Mouse (Mus musculus): ENCODE results near the gene Usp47. TPM values are rescaled to one million over a fixed set of nuclear protein-coding genes. Genes with fewer than 3 reads are reported as not detected.
A peak's percentile ranks its signal among the peaks of the same experiment; 100 is the strongest.

The Usp47 gene
- polyA plus RNA-seq, 1 experiment, result 24.7 TPM

DNA sequence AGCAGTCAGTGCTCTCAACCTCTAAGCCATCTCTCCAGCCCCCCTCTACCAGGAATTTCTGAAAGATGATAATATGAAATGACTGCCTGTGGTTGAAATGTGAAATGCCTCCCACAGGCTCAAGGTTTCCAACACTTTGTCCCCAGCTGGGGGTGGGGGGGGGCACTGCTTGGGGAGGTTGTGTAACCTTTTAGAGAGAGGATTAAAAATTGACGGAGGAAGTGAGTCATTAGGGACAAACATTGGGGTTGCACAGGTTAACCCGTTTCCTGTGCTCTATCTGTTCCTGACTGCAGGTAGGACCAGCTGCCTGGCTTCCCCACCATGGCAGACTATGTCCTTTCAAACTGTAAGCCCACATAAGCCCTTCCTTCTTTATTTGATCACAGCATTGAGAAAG lies 12.8 kb upstream of the Usp47 start:
- no peak overlapping the region for H3K4me3 ChIP-seq (ENCODE audit: insufficient read depth, poor library complexity, severe bottlenecking)
- TF ChIP-seq CTCF (IDR thresholded peaks at IDR 0.05; ENCODE audit: control insufficient read depth, insufficient read depth, insufficient read length) (no peak), CEBPB (IDR thresholded peaks at IDR 0.05; ENCODE audit: low read depth) (peak; percentile 52)
- no peaks in the 10 kb centered on the region for H3K79me2 ChIP-seq (ENCODE audit: control insufficient read depth, insufficient read depth)
- no peaks in the 10 kb centered on the region for H3K27me3 ChIP-seq (ENCODE audit: control insufficient read depth, insufficient read depth, insufficient read length)
- no peak overlapping the region for H3ac ChIP-seq (ENCODE audit: control insufficient read depth, insufficient read length, low read depth)
- no peaks in the 10 kb centered on the region for H3K36me3 ChIP-seq (ENCODE audit: control insufficient read depth, insufficient read depth)
- H3K79me3 ChIP-seq (ENCODE audit: low read depth), result no peaks in the 10 kb centered on the region

DNA sequence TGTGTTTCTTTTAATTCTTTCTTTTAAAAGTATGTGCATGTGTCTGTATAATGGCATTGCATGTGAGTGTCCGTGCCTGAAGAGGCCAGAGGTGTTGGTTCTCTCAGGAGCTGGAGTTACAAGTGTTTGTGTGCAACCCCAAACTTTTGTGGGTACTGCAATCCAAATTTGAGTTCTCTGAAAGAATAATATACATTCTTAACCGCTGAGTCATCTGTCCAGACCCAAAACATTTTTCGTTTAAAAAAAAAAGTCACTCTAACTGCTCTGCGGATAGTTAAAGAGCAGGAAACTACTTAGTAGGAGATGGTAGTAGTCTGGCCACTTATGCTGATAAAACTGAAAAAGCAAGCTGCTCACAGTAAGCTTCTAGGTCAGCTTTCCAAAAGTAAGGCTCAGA lies 12.3 kb upstream of the Usp47 start:
- Histone ChIP-seq H3K79me2 (ENCODE audit: control insufficient read depth, insufficient read depth) (no peaks in the 10 kb centered on the region), H3K4me3 (ENCODE audit: insufficient read depth, poor library complexity, severe bottlenecking) (no peak overlapping the region), H3K36me3 (ENCODE audit: control insufficient read depth, insufficient read depth) (no peaks in the 10 kb centered on the region), H3K79me3 (ENCODE audit: low read depth) (no peaks in the 10 kb centered on the region), H3ac (ENCODE audit: control insufficient read depth, insufficient read length, low read depth) (no peak overlapping the region), H3K27me3 (ENCODE audit: control insufficient read depth, insufficient read depth, insufficient read length) (no peaks in the 10 kb centered on the region)
- TF ChIP-seq MYOD1 (IDR thresholded peaks at IDR 0.05; ENCODE audit: control insufficient read depth, insufficient read length, low read depth), result no peak
- no peak for TF ChIP-seq CTCF (IDR thresholded peaks at IDR 0.05; ENCODE audit: control insufficient read depth, insufficient read depth, insufficient read length)
- TF ChIP-seq FOSL1 (IDR thresholded peaks at IDR 0.05; ENCODE audit: insufficient read depth, low read length, poor library complexity, severe bottlenecking), result no peak
- no peak for TF ChIP-seq USF1 (IDR thresholded peaks at IDR 0.05; ENCODE audit: low read depth)
- TF ChIP-seq CEBPB (IDR thresholded peaks at IDR 0.05; ENCODE audit: low read depth), result no peak
- no peak for TF ChIP-seq MAX (IDR thresholded peaks at IDR 0.05)
- no peak for TF ChIP-seq MYOG (IDR thresholded peaks at IDR 0.05; ENCODE audit: control insufficient read depth, extremely low read depth, insufficient read length)

GRCm38 (mm10) chr7:112012102-112012501 lies 11.2 kb upstream of the Usp47 start:
- Histone ChIP-seq H3K79me2 (ENCODE audit: control insufficient read depth, insufficient read depth) (no peaks in the 10 kb centered on the region), H3K4me3 (ENCODE audit: insufficient read depth, poor library complexity, severe bottlenecking) (no peak overlapping the region), H3K79me3 (ENCODE audit: low read depth) (no peaks in the 10 kb centered on the region), H3ac (ENCODE audit: control insufficient read depth, insufficient read length, low read depth) (no peak overlapping the region), H3K27me3 (ENCODE audit: control insufficient read depth, insufficient read depth, insufficient read length) (no peaks in the 10 kb centered on the region), H3K36me3 (ENCODE audit: control insufficient read depth, insufficient read depth) (no peaks in the 10 kb centered on the region)
- no peak for TF ChIP-seq USF1 (IDR thresholded peaks at IDR 0.05; ENCODE audit: low read depth)
- no peak for TF ChIP-seq CEBPB (IDR thresholded peaks at IDR 0.05; ENCODE audit: low read depth)
- no peak for TF ChIP-seq MYOD1 (IDR thresholded peaks at IDR 0.05; ENCODE audit: control insufficient read depth, insufficient read length, low read depth)
- TF ChIP-seq MAX (IDR thresholded peaks at IDR 0.05), result no peak
- no peak for TF ChIP-seq CTCF (IDR thresholded peaks at IDR 0.05; ENCODE audit: control insufficient read depth, insufficient read depth, insufficient read length)
- TF ChIP-seq MYOG (IDR thresholded peaks at IDR 0.05; ENCODE audit: control insufficient read depth, extremely low read depth, insufficient read length), result no peak
- TF ChIP-seq FOSL1 (IDR thresholded peaks at IDR 0.05; ENCODE audit: insufficient read depth, low read length, poor library complexity, severe bottlenecking), result no peak

DNA sequence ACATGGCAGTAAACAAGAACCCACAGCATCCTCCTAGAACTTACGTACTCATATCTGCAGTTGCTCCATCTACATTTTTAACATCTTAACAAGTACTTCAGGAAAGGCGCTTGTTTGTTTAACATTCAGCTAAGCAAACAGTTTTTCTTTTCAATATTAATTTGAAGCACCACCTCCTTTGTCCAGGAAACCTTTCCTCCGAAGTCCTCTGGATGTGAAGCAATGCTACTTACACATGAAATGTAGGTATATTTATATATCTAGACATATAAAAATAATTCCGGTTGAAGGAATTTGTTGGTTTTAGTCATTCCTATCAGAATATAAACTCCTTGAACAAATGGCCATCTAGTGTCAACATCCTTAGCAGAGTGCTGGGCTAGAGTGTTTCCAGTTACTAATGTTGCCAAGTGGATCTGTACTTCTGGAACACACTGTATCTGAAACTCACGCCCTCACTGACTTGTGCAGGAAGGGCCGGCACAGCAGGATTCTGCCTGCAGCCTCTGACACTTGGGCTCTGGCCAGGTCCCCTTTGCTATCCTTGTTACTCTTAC lies 10.6 kb upstream of the Usp47 start:
- no peak for TF ChIP-seq MYOG (IDR thresholded peaks at IDR 0.05; ENCODE audit: control insufficient read depth, extremely low read depth, insufficient read length)
- no peak for TF ChIP-seq MAX (IDR thresholded peaks at IDR 0.05)
- TF ChIP-seq USF1 (IDR thresholded peaks at IDR 0.05; ENCODE audit: low read depth), result no peak
- TF ChIP-seq CTCF (IDR thresholded peaks at IDR 0.05; ENCODE audit: control insufficient read depth, insufficient read depth, insufficient read length), result no peak
- no peak for TF ChIP-seq CEBPB (IDR thresholded peaks at IDR 0.05; ENCODE audit: low read depth)
- TF ChIP-seq FOSL1 (IDR thresholded peaks at IDR 0.05; ENCODE audit: insufficient read depth, low read length, poor library complexity, severe bottlenecking), result no peak
- H3K27me3 ChIP-seq (ENCODE audit: control insufficient read depth, insufficient read depth, insufficient read length), result no peaks in the 10 kb centered on the region
- no peaks in the 10 kb centered on the region for H3K79me2 ChIP-seq (ENCODE audit: control insufficient read depth, insufficient read depth)
- H3K4me3 ChIP-seq (ENCODE audit: insufficient read depth, poor library complexity, severe bottlenecking), result no peak overlapping the region
- H3K36me3 ChIP-seq (ENCODE audit: control insufficient read depth, insufficient read depth), result no peaks in the 10 kb centered on the region
- H3ac ChIP-seq (ENCODE audit: control insufficient read depth, insufficient read length, low read depth), result no peak overlapping the region
- H3K79me3 ChIP-seq (ENCODE audit: low read depth), result no peaks in the 10 kb centered on the region

DNA sequence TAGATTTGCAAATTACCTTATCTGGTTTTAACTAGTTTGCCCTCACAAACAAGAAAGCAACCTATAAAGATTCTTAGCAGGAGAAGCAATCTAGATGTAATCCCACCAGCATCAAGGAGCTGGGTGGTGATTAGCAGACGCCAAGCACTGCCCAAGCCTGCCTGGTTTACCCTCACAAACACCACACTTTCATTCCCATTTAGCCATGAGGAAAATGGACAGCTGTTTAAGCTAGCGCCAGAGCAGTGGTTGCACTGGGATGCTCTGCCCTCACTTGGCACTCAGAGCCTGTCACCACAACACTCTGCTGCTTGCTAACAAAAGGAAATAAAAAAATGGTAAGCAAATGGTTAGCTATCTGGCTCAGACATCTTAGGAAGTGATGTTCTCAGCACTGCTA lies 9.2 kb upstream of the Usp47 start:
- H3K27me3 ChIP-seq (ENCODE audit: control insufficient read depth, insufficient read depth, insufficient read length), result no peaks in the 10 kb centered on the region
- H3K36me3 ChIP-seq (ENCODE audit: control insufficient read depth, insufficient read depth), result no peaks in the 10 kb centered on the region
- H3K79me2 ChIP-seq (ENCODE audit: control insufficient read depth, insufficient read depth), result no peaks in the 10 kb centered on the region
- TF ChIP-seq CTCF (IDR thresholded peaks at IDR 0.05; ENCODE audit: control insufficient read depth, insufficient read depth, insufficient read length), result no peak
- peak; percentile 56 for TF ChIP-seq MYOD1 (IDR thresholded peaks at IDR 0.05; ENCODE audit: control insufficient read depth, insufficient read length, low read depth)
- no peak overlapping the region for H3ac ChIP-seq (ENCODE audit: control insufficient read depth, insufficient read length, low read depth)
- no peak overlapping the region for H3K4me3 ChIP-seq (ENCODE audit: insufficient read depth, poor library complexity, severe bottlenecking)
- H3K79me3 ChIP-seq (ENCODE audit: low read depth), result no peaks in the 10 kb centered on the region

GRCm38 (mm10) chr7:112022506-112023149 lies 676 bp upstream of the Usp47 start:
- Histone ChIP-seq H3K27me3 (ENCODE audit: control insufficient read depth, insufficient read depth, insufficient read length) (no peaks in the 10 kb centered on the region), H3ac (ENCODE audit: control insufficient read depth, insufficient read length, low read depth) (peak overlapping the region; percentile 62), H3K79me3 (ENCODE audit: low read depth) (peaks cover 38% of the 10 kb centered on the region), H3K36me3 (ENCODE audit: control insufficient read depth, insufficient read depth) (peaks cover 3% of the 10 kb centered on the region), H3K4me3 (ENCODE audit: insufficient read depth, poor library complexity, severe bottlenecking) (peak overlapping the region; percentile 82), H3K79me2 (ENCODE audit: control insufficient read depth, insufficient read depth) (peaks cover 47% of the 10 kb centered on the region)
- no peak for TF ChIP-seq FOSL1 (IDR thresholded peaks at IDR 0.05; ENCODE audit: insufficient read depth, low read length, poor library complexity, severe bottlenecking)
- no peak for TF ChIP-seq MAX (IDR thresholded peaks at IDR 0.05)

Data from C2C12 (cell line).